Mouse (Mus musculus) liver, embryonic 14.5 days (tissue): ENCODE data around the gene Qrich1.

ENCODE experiments used
- CTCF ChIP-seq: IDR thresholded peaks from 2 replicates; pipeline ENCODE4 v1.5.1; 2016; ENCODE audit warnings: antibody characterized with exemption, low read depth, control low read depth
- EP300 ChIP-seq: IDR thresholded peaks from 2 replicates; pipeline ENCODE4 v1.6.1; 2016; ENCODE audit warnings: antibody characterized with exemption, low read depth

GRCm38 (mm10) chr9:108507619-108508434 lies 8.8 kb upstream of the Qrich1 start, which contains the start of gene Qars:
- TF ChIP-seq CTCF (no peak), EP300 (no peak)
